Mouse (Mus musculus): ENCODE data around the gene Prss46. TPM values are rescaled to one million over a fixed set of nuclear protein-coding genes. Genes with fewer than 3 reads are reported as not detected.

The Prss46 gene
- polyA plus RNA-seq, 1 experiment, result not detected

DNA sequence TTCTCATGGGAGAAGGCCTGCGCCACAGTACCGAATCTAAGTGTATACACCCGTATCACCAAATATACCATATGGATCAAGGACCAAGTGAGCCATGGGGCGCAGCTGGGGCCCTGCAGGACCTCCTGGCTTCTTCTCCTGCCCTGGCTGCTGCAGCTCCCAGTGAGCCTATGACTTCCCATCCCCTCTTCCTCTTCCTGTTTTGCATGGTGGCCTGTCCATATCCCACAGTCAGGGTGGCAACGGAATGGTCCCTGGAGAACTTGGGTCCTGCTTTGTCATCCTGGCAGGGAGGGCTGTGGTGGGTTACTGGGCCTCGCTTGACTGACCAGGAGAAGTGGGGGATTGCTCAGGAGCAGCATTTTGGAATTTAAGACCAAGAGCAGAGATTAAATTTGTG, 3.4 kb upstream of the Prss46 start:
- Histone ChIP-seq H3K4me1 (ENCODE audit: control insufficient read depth, insufficient read depth, insufficient read length, low read length) (peaks cover 10% of the 10 kb centered on the region), H3K27ac (replicated peaks; ENCODE audit: low read depth, low read length) (no peak overlapping the region), H3K4me3 (ENCODE audit: insufficient read depth, low read depth, low read length) (no peak overlapping the region)

- Histone ChIP-seq H3K27ac (replicated peaks; ENCODE audit: low read depth, low read length) (no peak overlapping the region), H3K4me3 (ENCODE audit: insufficient read depth, low read depth, low read length) (no peak overlapping the region), H3K4me1 (ENCODE audit: control insufficient read depth, insufficient read depth, insufficient read length, low read length) (peaks cover 7% of the 10 kb centered on the region)
Measured at GRCm38 (mm10) chr9:110841438-110841837, 2.9 kb upstream of the Prss46 start.

- no peak overlapping the region for H3K27ac ChIP-seq (replicated peaks; ENCODE audit: low read depth, low read length)
- H3K4me3 ChIP-seq (ENCODE audit: insufficient read depth, low read depth, low read length), result no peak overlapping the region
- H3K4me1 ChIP-seq (ENCODE audit: control insufficient read depth, insufficient read depth, insufficient read length, low read length), result no peaks in the 10 kb centered on the region
Measured at GRCm38 (mm10) chr9:110849162-110849561, 4.9 kb downstream of the Prss46 start.

DNA sequence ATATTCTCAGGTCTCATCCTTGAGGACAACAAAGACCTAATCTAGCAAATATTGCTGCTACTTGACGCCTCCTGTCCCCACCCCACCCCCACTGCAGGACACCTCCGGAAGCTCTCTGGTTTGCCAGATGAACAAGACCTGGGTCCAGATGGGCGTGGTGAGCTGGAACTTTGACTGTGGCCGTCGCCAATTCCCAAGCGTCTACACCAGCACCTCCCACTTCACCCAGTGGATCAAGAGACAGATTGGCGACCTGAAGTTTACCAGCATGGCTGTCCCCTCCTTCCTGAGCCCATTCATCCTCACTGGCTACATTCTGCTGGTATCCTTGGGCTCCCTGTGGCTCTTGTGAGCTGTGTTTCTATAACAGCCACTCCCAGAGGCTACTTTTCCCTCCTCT, 11.6 kb downstream of the Prss46 start:
- Histone ChIP-seq H3K27ac (replicated peaks; ENCODE audit: low read depth, low read length) (no peak overlapping the region), H3K4me1 (ENCODE audit: control insufficient read depth, insufficient read depth, insufficient read length, low read length) (no peaks in the 10 kb centered on the region; the same call in 1 of the 2 replicates), H3K4me3 (ENCODE audit: insufficient read depth, low read depth, low read length) (no peak overlapping the region)

DNA sequence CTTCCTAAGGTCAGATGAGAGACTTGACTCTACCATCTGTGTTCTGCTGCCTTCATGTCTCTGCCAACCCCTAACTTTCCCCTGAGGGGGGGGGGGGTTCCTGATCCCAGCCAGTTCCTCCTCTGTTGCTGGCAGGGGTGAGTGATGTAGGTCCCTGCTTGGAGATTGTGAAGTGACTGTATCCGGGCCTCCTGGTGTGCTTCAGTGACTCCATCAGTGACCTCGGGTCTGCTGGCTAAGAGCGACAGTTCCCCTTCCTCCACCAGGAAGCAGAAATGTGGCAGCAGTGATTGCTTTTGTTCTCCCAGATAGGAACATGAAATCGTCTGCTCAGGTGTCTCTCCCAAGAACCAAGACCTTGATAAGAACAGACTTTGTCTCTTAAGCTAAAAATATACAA, 12.6 kb downstream of the Prss46 start:
- no peak overlapping the region for H3K27ac ChIP-seq (replicated peaks; ENCODE audit: low read depth, low read length)

DNA sequence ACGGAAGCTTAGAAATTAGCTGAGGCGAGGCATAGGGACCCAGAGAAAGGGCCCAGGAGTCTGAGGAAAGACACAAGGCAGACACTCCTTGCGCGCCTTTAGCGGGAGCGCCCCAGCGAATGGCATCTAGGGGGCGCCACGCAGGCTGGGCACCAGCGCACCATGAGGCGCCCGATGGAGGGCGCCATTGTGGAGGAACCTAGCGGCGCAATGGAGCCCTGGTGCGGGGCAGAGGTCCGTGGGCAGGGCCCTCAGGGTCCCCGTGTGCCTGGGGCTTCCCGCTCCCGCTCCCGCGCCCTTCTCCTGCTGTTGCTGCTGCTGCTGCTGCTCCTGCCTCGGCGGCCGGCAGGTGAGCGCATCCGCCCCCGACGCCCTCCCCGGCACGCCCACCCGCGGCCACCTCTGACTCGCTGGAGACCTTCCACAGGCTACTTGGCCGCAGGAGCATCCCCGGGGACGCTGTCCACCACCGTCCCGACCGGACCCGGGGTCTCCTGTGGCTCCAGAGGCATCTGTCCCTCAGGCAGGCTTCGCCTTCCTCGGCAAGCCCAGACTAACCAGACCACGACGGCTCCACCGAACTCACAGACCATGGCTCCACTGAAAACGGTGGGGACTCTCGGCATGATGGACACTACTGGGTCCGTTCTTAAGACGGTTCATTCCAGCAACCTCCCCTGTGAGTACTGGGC, 13.6 kb downstream of the Prss46 start, which contains the start of gene Prss50:
Gene Prss50, plus strand, starts transcription at position 187 of the 692 bp plus-strand sequence.
- H3K4me1 ChIP-seq (ENCODE audit: control insufficient read depth, insufficient read depth, insufficient read length, low read length), result no peaks in the 10 kb centered on the region; the same call in 1 of the 2 replicates
- H3K27ac ChIP-seq (replicated peaks; ENCODE audit: low read depth, low read length), result no peak within 1 kb of the TSS
- H3K4me3 ChIP-seq (ENCODE audit: insufficient read depth, low read depth, low read length), result no peak within 1 kb of the TSS

More for the DNA sequence above, 12.6 kb downstream of the Prss46 start:
- no peaks in the 10 kb centered on the region; the same call in 1 of the 2 replicates for H3K4me1 ChIP-seq (ENCODE audit: control insufficient read depth, insufficient read depth, insufficient read length, low read length)
- no peak overlapping the region for H3K4me3 ChIP-seq (ENCODE audit: insufficient read depth, low read depth, low read length)

DNA sequence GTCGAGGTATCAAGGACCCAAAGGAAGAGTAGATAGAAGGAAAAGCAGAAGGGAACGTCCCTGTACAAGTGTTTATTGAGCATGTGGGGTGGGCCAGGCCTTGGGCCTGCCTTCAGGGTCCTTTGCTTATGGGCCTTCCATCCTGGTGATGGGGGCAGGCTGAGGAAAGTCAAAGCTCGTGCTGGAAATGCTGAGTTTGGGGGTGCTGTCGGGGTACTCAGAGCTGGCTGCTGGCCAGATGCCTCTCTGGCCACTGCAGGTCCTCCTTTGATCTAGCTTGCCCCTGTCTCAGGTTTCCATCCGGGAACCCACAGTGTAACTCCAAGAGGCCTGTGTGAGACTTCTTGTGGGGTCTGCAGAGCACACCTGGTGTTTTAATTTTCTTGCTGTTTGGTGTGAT, 14.2 kb downstream of the Prss46 start:
- Histone ChIP-seq H3K27ac (replicated peaks; ENCODE audit: low read depth, low read length) (no peak overlapping the region), H3K4me1 (ENCODE audit: control insufficient read depth, insufficient read depth, insufficient read length, low read length) (no peaks in the 10 kb centered on the region; the same call in 1 of the 2 replicates), H3K4me3 (ENCODE audit: insufficient read depth, low read depth, low read length) (no peak overlapping the region)

DNA sequence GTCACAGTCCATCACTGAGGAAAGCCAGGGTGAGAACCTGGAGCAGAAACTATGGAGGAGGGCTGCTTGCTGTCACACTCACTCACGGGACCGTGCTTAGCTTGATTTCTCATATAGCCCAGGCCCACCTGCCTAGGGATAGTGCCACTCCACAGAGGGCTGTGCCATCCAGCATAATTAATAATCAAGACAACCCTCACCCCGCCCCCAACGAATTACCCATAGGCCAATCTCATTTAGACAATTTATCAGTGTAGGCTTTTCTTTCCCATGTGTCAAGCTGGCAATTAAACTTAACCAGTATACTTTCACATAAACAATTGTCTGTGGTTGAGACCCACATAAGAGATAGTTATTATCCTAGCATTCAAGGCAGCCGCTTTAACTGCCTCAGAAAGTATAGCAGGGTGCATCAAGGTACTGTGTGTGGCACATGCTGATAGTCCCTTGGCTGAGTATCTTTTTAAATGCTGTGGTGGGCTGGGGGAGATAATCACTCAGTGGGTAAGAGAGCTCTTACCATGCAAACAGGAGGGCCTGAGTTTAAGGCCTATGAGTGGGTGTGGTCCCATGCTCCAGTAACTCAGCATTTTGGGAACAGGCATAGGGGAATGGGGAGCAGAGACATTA, 14.8 kb downstream of the Prss46 start:
- no peak overlapping the region for H3K27ac ChIP-seq (replicated peaks; ENCODE audit: low read depth, low read length)
- no peak overlapping the region for H3K4me3 ChIP-seq (ENCODE audit: insufficient read depth, low read depth, low read length)
- H3K4me1 ChIP-seq (ENCODE audit: control insufficient read depth, insufficient read depth, insufficient read length, low read length), result no peaks in the 10 kb centered on the region; the same call in 1 of the 2 replicates

DNA sequence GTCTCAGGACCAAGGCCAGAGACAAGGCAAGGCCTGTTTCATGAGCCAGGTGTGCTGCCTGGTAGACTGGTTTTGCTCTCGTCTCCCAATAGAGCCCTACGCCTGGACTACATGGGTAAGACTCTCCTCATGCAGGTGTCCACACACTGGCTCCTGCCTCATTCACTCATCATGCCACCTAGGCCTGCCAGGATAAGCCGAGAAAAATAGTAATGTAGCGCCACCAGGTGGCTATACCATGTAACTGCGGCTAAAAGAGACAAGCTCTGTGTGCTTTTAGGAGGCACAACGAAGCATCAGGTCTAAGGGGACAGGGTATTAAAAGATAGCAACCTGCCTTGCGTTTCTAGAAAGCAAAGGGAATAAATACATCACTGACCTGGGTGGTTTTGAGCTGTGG, 26.7 kb downstream of the Prss46 start:
- Histone ChIP-seq H3K4me3 (ENCODE audit: insufficient read depth, low read depth, low read length) (no peak overlapping the region), H3K4me1 (ENCODE audit: control insufficient read depth, insufficient read depth, insufficient read length, low read length) (peaks cover 3% of the 10 kb centered on the region; the same call in 1 of the 2 replicates), H3K27ac (replicated peaks; ENCODE audit: low read depth, low read length) (no peak overlapping the region)

- Histone ChIP-seq H3K27ac (replicated peaks; ENCODE audit: low read depth, low read length) (no peak overlapping the region), H3K4me3 (ENCODE audit: insufficient read depth, low read depth, low read length) (no peak overlapping the region), H3K4me1 (ENCODE audit: control insufficient read depth, insufficient read depth, insufficient read length, low read length) (peaks cover 18% of the 10 kb centered on the region)
Measured at GRCm38 (mm10) chr9:110873681-110874659, 29.7 kb downstream of the Prss46 start.

- Histone ChIP-seq H3K4me1 (ENCODE audit: control insufficient read depth, insufficient read depth, insufficient read length, low read length) (peaks cover 21% of the 10 kb centered on the region), H3K27ac (replicated peaks; ENCODE audit: low read depth, low read length) (no peak overlapping the region), H3K4me3 (ENCODE audit: insufficient read depth, low read depth, low read length) (no peak overlapping the region)
Measured at GRCm38 (mm10) chr9:110874660-110875191, 30.4 kb downstream of the Prss46 start.

GRCm38 (mm10) chr9:110875288-110875695, 31.0 kb downstream of the Prss46 start:
- Histone ChIP-seq H3K4me3 (ENCODE audit: insufficient read depth, low read depth, low read length) (no peak overlapping the region), H3K27ac (replicated peaks; ENCODE audit: low read depth, low read length) (no peak overlapping the region), H3K4me1 (ENCODE audit: control insufficient read depth, insufficient read depth, insufficient read length, low read length) (peaks cover 21% of the 10 kb centered on the region)

DNA sequence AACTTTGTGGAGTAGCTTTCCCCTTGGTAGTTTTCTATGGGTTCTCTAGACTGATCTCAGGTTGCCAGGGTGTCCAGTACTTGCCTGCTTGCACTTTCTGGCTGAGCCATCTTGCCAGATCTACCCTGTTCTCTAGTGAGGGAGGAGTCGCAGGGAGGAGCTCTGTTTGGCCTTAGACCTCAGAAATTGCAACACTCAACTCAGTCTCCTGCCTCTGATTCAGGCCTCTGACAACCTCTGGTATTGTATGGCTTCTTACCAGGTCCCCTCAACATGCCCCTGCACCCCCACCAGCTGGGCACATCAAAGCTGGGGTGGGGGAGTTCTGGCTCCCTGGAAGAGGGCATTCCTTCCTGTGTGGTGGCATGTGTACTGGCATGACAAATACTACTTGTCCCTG, 33.0 kb downstream of the Prss46 start:
- H3K4me3 ChIP-seq (ENCODE audit: insufficient read depth, low read depth, low read length), result no peak overlapping the region
- H3K27ac ChIP-seq (replicated peaks; ENCODE audit: low read depth, low read length), result peak overlapping the region; percentile 17; the same call in 1 of the 2 replicates

DNA sequence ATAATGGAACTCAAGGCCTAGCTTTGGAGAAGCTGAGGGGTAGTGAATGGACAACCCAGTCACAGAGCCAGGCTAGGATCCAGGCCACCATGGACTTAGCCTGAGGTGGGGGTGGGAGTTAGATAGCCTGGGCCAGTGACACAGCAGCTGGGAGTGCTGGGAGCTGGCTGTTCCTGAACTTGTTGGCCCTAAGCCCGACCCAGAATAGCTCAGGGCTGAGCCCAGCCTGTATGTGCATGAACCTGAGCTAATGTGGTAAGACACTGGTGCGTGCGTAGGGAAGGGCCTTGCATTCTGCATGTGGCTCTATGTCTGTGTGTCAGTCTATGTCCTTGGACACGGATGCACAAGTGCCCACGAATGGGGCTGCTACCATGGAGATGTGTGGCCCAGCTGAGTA, 33.6 kb downstream of the Prss46 start:
- Histone ChIP-seq H3K4me3 (ENCODE audit: insufficient read depth, low read depth, low read length) (no peak overlapping the region), H3K27ac (replicated peaks; ENCODE audit: low read depth, low read length) (peak overlapping the region; percentile 17; the same call in 1 of the 2 replicates)

More for the DNA sequence above, 33.0 kb downstream of the Prss46 start:
- H3K4me1 ChIP-seq (ENCODE audit: control insufficient read depth, insufficient read depth, insufficient read length, low read length), result peaks cover 21% of the 10 kb centered on the region

More for the DNA sequence above, 33.6 kb downstream of the Prss46 start:
- H3K4me1 ChIP-seq (ENCODE audit: control insufficient read depth, insufficient read depth, insufficient read length, low read length), result peaks cover 21% of the 10 kb centered on the region
